Mouse (Mus musculus) embryonic facial prominence, embryonic 14.5 days (tissue): ENCODE measurements around the gene Sec11a. TPM values are rescaled to one million over a fixed set of nuclear protein-coding genes. Genes with fewer than 3 reads are reported as not detected.
"Not testable (repeated sequence)": the region's sequence is repeated elsewhere in the genome, so short reads cannot be mapped to it uniquely, and the experiment has no call there.

Source experiments
- ATAC-seq: fragments of 200-750 bp; cut with Nextera tagmentation; 2 replicates; pipeline ENCODE4 v1.8.0; 2017; ENCODE audit warnings: low read depth, moderate number of reproducible peaks, moderate TSS enrichment
- DNase-seq: peaks from one replicate; pipeline ENCODE4 v3.0.0-alpha.2; 2015; ENCODE audit warnings: low spot score
- H3K27ac ChIP-seq: fragments of 300-500 bp; sonication (generic); replicated peaks from 2 replicates; pipeline ENCODE4 v1.5.1; 2014; ENCODE audit warnings: low read depth, mild to moderate bottlenecking, low read length, moderate library complexity
- H3K27me3 ChIP-seq: fragments of 300-500 bp; sonication (generic); replicated peaks from 2 replicates; pipeline ENCODE4 v1.6.1; 2014; ENCODE audit warnings: low read length; ENCODE audit not compliant: control insufficient read depth, insufficient read depth
- H3K36me3 ChIP-seq: fragments of 300-500 bp; sonication (generic); 2 replicates; pipeline ENCODE4 v1.6.1; 2014; ENCODE audit warnings: low read length, mixed read lengths; ENCODE audit not compliant: control insufficient read depth, insufficient read depth
- H3K4me1 ChIP-seq: fragments of 300-500 bp; sonication (generic); 2 replicates; pipeline ENCODE4 v1.6.1; 2014; ENCODE audit warnings: antibody characterized with exemption, low read length; ENCODE audit not compliant: control insufficient read depth, insufficient read depth
- H3K4me2 ChIP-seq: fragments of 300-500 bp; sonication (generic); 2 replicates; pipeline ENCODE4 v1.6.1; 2014; ENCODE audit warnings: low read depth, mild to moderate bottlenecking, low read length, moderate library complexity, mixed read lengths
- H3K4me3 ChIP-seq: fragments of 300-500 bp; sonication (generic); 2 replicates; pipeline ENCODE4 v1.5.1; 2014; ENCODE audit warnings: low read depth, mild to moderate bottlenecking, low read length
- H3K9ac ChIP-seq: fragments of 300-500 bp; sonication (generic); 2 replicates; pipeline ENCODE4 v1.6.1; 2014; ENCODE audit warnings: low read depth, mild to moderate bottlenecking, low read length, moderate library complexity, mixed read lengths
- H3K9me3 ChIP-seq: fragments of 300-500 bp; sonication (generic); 2 replicates; pipeline ENCODE4 v1.6.1; 2016; ENCODE audit warnings: low read length; ENCODE audit not compliant: control insufficient read depth
- WGBS: fragments of 180-500 bp; shearing (Covaris S2); extraction: QIAGEN DNeasy Blood & Tissue Kit; methylation state at CpG from one replicate; pipeline ENCODE4 v1.1.7; 2014; 5-methylcytosine and 5-hydroxymethylcytosine counted together
- polyA plus RNA-seq: library from polyadenylated mRNA; unstranded; fragments of >200 nt; fragmentation: Nextera tagmentation; extraction: Ambion mirVana; gene quantifications from 2 replicates; pipeline ENCODE4 v1.2.1, GENCODE M21; 2014

The Sec11a gene
- polyA plus RNA-seq, 1 experiment from 2014 or later, result 194 TPM

DNA sequence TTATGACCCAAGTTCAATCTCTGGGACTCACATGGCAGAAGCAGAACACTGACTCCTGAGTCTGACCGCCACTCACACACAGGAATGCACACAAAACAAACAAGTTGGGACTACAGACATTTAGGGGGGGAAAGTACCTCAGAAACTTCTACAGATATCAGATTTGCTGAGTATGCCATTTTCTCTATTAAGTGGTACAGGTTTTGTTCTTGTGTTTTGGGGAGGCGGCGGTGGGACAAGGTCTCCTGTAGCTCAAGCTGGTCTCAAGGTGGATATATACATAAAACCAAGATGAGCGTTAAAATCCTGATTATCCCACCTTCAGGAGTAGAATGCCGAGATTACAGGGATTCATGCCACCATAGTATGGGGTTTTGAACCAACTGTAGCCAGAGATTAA is 44.0 kb upstream of the Sec11a start:
- H3K4me1 ChIP-seq, result peaks cover 20% of the 10 kb centered on the region; the same call in 1 of the 2 replicates
- DNase-seq (no peak), ATAC-seq (no peak)
- no peaks in the 10 kb centered on the region for H3K36me3 ChIP-seq
- peak overlapping the region; percentile 92; the same call in 1 of the 2 replicates for H3K4me3 ChIP-seq
- 0 out of 2 replicates have a peak overlapping the region, but pooled peaks have one; percentile 95 for H3K9ac ChIP-seq
- no peak overlapping the region for H3K27ac ChIP-seq
- peak overlapping the region; percentile 93 for H3K4me2 ChIP-seq
- whole genome bisulfite sequencing, result 94% methylated on average over 5 of the region's 5 CpGs
- H3K9me3 ChIP-seq, result no peaks in the 10 kb centered on the region
- H3K27me3 ChIP-seq, result no peaks in the 10 kb centered on the region

GRCm38 (mm10) chr7:80990276-80990675 is 42.7 kb upstream of the Sec11a start:
- Histone ChIP-seq H3K4me3 (no peak overlapping the region), H3K4me1 (peaks cover 16% of the 10 kb centered on the region; the same call in 1 of the 2 replicates), H3K9ac (no peak overlapping the region), H3K27ac (no peak overlapping the region), H3K9me3 (no peaks in the 10 kb centered on the region), H3K36me3 (no peaks in the 10 kb centered on the region), H3K4me2 (no peak overlapping the region), H3K27me3 (no peaks in the 10 kb centered on the region)
- DNase-seq, result no peak
- no peak for ATAC-seq
- 90% methylated on average over 6 of the region's 6 CpGs for WGBS

GRCm38 (mm10) chr7:80987805-80988625 is 40.4 kb upstream of the Sec11a start:
- no peak overlapping the region for H3K4me2 ChIP-seq
- H3K36me3 ChIP-seq, result no peaks in the 10 kb centered on the region
- no peaks in the 10 kb centered on the region for H3K27me3 ChIP-seq
- peaks cover 7% of the 10 kb centered on the region; the same call in 1 of the 2 replicates for H3K4me1 ChIP-seq
- ATAC-seq, result no peak
- no peak for DNase-seq
- no peak overlapping the region for H3K9ac ChIP-seq
- no peak overlapping the region for H3K4me3 ChIP-seq
- 83% methylated on average over 4 of the region's 4 CpGs for WGBS
- H3K9me3 ChIP-seq, result no peaks in the 10 kb centered on the region
- H3K27ac ChIP-seq, result no peak overlapping the region

- ATAC-seq (no peak), DNase-seq (no peak)
- 54% methylated on average over 6 of the region's 6 CpGs for WGBS
- H3K27ac ChIP-seq, result no peak overlapping the region
- no peaks in the 10 kb centered on the region; the same call in 1 of the 2 replicates for H3K4me1 ChIP-seq
- H3K9ac ChIP-seq, result no peak overlapping the region
- H3K4me2 ChIP-seq, result no peak overlapping the region
- no peak overlapping the region for H3K4me3 ChIP-seq
- H3K36me3 ChIP-seq, result no peaks in the 10 kb centered on the region
- H3K27me3 ChIP-seq, result no peaks in the 10 kb centered on the region
- no peaks in the 10 kb centered on the region for H3K9me3 ChIP-seq
Observed at GRCm38 (mm10) chr7:80986458-80987187, 39.0 kb upstream of the Sec11a start.

DNA sequence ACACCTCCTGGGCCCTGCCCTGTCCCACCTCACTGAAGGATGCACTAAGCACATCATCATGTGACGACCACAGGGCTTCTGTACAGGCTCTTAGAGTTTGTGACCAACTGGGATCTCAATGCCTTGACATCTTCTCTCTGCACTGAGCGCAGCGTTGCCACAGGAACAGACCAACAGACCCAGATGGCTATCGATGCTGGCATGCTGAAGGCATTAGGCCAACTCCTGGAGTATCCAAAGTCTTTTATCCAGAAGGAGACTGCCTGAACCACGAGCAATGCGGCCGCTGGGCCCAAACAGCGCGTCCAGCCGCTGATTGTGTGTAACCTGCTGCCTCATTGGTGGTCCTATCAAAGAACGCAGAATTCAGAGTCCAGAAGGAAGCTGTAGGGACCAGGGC is 33.0 kb upstream of the Sec11a start:
- DNase-seq (no peak), ATAC-seq (no peak)
- 85% methylated on average over 11 of the region's 11 CpGs for WGBS
- Histone ChIP-seq H3K4me3 (no peak overlapping the region), H3K9me3 (no peaks in the 10 kb centered on the region), H3K27me3 (no peaks in the 10 kb centered on the region), H3K36me3 (no peaks in the 10 kb centered on the region), H3K4me1 (no peaks in the 10 kb centered on the region), H3K4me2 (no peak overlapping the region), H3K27ac (no peak overlapping the region), H3K9ac (no peak overlapping the region)

DNA sequence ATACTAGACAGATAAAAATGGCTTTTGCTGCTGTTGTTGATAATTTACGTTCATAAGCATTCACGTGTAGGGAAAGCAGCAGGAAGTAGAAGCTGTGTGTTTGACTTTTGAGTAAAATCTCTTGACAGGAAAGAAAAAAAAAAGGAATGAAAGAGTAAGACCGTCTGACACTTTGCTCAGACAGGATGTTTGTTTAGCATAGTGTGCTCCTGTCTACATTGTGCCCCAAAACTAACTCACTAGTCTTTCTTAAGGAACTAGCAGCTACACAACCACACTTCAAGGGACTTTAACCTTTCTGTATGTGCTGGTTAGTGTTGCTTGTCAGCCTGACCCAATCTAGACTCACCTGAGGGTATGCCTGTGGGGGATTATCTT is 26.0 kb upstream of the Sec11a start:
- H3K4me1 ChIP-seq, H3K27me3 ChIP-seq, H3K4me3 ChIP-seq, DNase-seq, H3K36me3 ChIP-seq, H3K9me3 ChIP-seq, ATAC-seq, H3K9ac ChIP-seq, H3K4me2 ChIP-seq, H3K27ac ChIP-seq: not testable (repeated sequence)
- WGBS, result 62% methylated on average over 3 of the region's 3 CpGs

DNA sequence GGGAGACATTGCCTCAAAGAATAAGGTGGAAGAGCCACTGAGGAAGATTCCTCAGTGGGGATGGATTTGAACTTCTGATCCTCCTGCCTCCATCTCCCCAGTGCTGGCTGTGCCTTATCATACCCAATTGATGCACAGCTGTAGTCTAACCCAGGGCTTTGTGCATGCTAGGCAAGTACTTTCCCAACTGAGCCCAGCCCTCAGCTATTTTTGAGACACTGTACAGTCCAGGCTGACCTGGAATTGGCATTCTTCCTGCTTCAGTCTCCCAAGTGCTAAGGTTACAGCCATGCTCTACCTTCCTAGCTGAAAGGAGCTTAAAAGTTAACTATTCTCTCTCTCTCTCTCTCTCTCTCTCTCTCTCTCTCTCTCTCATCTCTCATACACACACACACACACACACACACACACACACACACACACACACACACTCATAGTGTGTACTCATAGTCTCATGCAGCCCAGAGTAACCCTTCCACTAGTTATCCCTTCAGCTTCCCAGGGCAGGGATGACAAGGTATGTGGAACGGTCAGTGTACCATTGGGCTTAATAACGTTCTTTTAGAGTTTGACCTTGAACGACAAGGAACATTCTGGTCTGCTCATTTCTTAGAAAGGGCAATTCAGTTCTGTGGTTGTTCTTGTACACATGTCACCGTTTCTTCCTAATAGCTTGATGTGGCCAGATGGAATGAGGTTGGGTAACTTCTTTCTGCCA is 25.5 kb upstream of the Sec11a start:
- 84% methylated on average over 4 of the region's 4 CpGs for WGBS
- not testable (repeated sequence) for DNase-seq, ATAC-seq

DNA sequence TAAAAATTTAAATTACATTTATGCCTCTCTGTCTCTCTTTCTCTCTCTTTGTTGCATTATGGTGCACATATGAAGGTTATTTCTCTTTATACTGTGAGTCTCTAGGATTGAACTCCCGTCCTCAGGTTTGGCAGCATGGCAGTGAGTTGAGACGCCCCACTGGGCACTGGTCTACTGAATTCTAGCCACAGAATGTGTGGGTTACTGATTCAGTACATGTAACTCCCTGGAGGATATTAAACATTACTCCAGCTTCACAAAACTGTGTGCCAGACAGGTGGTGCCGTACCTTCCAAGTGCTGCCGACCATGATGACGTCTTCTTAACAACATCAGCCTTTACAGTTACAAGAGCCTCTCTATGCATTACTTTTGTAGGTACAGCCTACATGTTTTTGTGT is 24.5 kb upstream of the Sec11a start:
- H3K27ac ChIP-seq, result no peak overlapping the region
- no peak for DNase-seq
- H3K4me1 ChIP-seq, result no peaks in the 10 kb centered on the region
- no peak overlapping the region for H3K9ac ChIP-seq
- H3K4me2 ChIP-seq, result no peak overlapping the region
- no peak overlapping the region for H3K4me3 ChIP-seq
- H3K27me3 ChIP-seq, result no peaks in the 10 kb centered on the region
- 82% methylated on average over 5 of the region's 5 CpGs for WGBS
- H3K9me3 ChIP-seq, result no peaks in the 10 kb centered on the region
- H3K36me3 ChIP-seq, result no peaks in the 10 kb centered on the region
- ATAC-seq, result no peak

More for the DNA sequence above, 25.5 kb upstream of the Sec11a start:
- H3K27ac ChIP-seq, H3K36me3 ChIP-seq, H3K9me3 ChIP-seq, H3K4me3 ChIP-seq, H3K9ac ChIP-seq, H3K4me1 ChIP-seq, H3K4me2 ChIP-seq, H3K27me3 ChIP-seq: not testable (repeated sequence)
